Mouse (Mus musculus) heart, postnatal 0 days (tissue): ENCODE measurements around the gene Rtp3.

Experiments
- CTCF ChIP-seq: IDR thresholded peaks from 2 replicates; pipeline ENCODE4 v1.5.1; 2016; ENCODE audit warnings: antibody characterized with exemption, control low read depth, low read depth
- EP300 ChIP-seq: IDR thresholded peaks from 2 replicates; pipeline ENCODE4 v1.6.1; 2016; ENCODE audit warnings: antibody characterized with exemption, low read depth

DNA sequence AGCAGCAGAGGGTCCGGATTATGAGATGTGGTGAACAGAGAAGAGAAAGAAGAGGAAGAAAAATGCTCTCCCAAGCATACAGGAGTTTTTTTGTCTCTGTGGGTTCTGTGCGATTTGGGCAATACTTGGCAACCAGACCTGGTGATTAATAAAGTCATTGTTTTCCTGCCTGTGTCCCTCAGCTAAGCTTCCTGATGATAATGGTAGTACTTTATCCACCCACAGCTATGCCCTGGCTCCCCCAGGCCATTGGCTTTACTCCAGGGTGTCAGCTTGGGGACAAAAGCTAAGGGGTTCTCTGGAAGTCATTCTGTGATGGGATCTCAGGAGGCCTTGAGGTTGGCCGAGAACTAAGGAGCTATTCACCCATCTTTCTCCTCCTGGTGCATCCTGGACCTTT, 21.7 kb upstream of the Rtp3 start:
- TF ChIP-seq CTCF (no peak), EP300 (no peak)
